Mouse (Mus musculus): ENCODE results near the gene Gm8332. TPM values are rescaled to one million over a fixed set of nuclear protein-coding genes. Genes with fewer than 3 reads are reported as not detected.

Gene Gm8332
- polyA plus RNA-seq (2012; rRNA removed; ENCODE audit: low replicate concordance) = not detected in 2 replicates

DNA sequence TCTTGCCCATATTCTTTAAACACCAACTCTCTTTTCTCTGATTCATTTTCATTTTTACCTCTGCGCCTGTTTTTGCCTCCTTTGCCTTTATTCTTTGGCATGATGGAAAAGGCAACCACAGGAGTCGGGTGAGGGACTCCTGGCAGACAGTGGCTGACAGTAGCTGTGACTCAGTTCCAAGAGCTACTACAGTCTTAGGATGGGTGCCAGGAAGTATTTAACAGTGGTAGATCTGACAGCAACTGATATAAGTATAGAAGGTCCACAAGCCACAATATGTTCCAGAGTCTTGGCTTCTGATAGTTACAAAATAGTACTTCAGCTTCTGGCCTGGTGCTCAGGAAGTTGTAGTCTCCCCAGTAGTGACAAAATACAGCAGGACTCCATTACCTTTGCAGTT is at the start of gene Gm8332:
Gene Gm8332 (minus strand): TSS at position 101 of the 400 bp plus-strand sequence.

DNA sequence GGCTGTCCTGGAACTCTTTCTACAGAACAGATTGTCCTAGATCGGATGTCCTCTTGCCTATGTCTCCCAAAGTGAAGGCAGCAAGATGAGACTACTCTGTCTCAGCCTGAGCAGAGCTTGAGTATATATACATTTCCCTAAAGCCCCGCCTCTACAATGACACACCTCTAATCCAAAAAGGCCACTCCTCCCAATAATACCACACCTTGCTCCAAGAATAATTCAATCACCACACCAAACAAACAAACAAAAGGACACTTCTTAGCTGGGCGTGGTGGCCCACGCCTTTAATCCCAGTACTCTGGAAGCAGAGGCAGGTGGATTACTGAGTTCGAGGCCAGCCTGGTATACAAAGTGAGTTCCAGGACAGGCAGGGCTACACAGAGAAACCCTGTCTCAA is 24.5 kb upstream of the Gm8332 start, which contains the start of gene Gm5662:
Gene Gm5662 (minus strand): TSS at position 101 of the 400 bp plus-strand sequence.

Other genes starting within 250 kb of the Gm8332 start
- not detected in 2 replicates for gene Gm2075, start 238.3 kb downstream of the Gm8332 start, polyA plus RNA-seq (2012; rRNA removed; ENCODE audit: low replicate concordance)
- not detected in 2 replicates for gene Gm6803, start 231.3 kb downstream of the Gm8332 start, polyA plus RNA-seq (2012; rRNA removed; ENCODE audit: low replicate concordance)
- gene Gm2056, start 223.1 kb downstream of the Gm8332 start, polyA plus RNA-seq (2012; rRNA removed; ENCODE audit: low replicate concordance) = not detected in 2 replicates
- gene Gm16368, start 166.4 kb downstream of the Gm8332 start, polyA plus RNA-seq (2012; rRNA removed; ENCODE audit: low replicate concordance) = not detected in 2 replicates
- gene Gm10436, start 68.0 kb downstream of the Gm8332 start, polyA plus RNA-seq (2012; rRNA removed; ENCODE audit: low replicate concordance) = not detected in 2 replicates
- not detected in 2 replicates for gene Gm5662, start 24.4 kb upstream of the Gm8332 start, polyA plus RNA-seq (2012; rRNA removed; ENCODE audit: low replicate concordance)
- not detected in 2 replicates for gene Gm5039, start 73.9 kb upstream of the Gm8332 start, polyA plus RNA-seq (2012; rRNA removed; ENCODE audit: low replicate concordance)
- 31.7 and 42.0 TPM in 2 replicates for gene Adck1, start 110.5 kb upstream of the Gm8332 start, polyA plus RNA-seq (2012; rRNA removed; ENCODE audit: low replicate concordance)

Measured in mammary gland, adult 2 months (tissue).